Mouse (Mus musculus) urinary bladder, postnatal 25 days (tissue): ENCODE results near the gene Ccl3.

Source experiments
- DNase-seq: peaks from one replicate; pipeline ENCODE4 v3.0.0; 2022; ENCODE audit warnings: low spot score

The Ccl3 gene

GRCm38 (mm10) chr11:83619037-83619436 lies 30.1 kb downstream of the Ccl3 start:
- DNase-seq: no peak

GRCm38 (mm10) chr11:83618238-83618637 lies 30.9 kb downstream of the Ccl3 start:
- DNase-seq: no peak

DNA sequence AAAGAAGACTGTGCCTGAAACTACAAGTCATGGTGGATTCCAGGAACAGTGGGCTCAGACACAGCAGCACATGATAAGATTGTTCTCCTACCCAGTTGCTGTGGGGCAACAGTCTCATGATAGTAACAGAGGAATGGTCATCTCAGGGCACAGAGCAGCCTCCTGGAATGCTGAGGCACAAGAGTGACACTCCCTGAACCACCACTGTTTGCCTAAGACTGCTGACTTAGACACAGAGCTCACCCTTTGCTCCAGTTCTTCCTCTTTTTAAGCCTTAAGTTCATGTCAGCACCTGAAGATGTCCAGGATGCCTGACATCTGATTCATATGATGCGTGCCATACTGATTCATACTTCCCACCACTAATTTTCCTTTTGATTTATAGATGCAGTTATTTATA lies 32.6 kb downstream of the Ccl3 start:
- DNase-seq: no peak

DNA sequence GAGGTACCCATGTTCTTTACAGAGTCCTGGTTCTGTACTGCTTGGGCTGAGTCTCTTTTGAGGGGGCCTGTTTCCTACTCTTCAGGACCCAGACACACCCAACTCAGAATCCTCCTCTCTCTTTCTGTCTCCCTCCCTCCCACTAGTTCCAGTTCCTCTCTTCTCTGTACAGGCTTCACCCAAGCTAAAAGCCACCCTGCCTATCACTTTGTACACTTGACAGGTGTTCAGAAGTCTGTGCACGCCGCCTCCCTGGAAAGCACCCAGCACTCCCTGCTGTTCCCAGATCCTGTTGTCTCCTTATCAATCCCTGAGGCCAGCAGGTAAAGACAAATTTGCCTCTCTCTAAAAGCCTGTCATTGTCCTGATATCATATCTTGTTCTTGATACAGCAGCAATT lies 38.3 kb downstream of the Ccl3 start:
- DNase-seq: no peak

DNA sequence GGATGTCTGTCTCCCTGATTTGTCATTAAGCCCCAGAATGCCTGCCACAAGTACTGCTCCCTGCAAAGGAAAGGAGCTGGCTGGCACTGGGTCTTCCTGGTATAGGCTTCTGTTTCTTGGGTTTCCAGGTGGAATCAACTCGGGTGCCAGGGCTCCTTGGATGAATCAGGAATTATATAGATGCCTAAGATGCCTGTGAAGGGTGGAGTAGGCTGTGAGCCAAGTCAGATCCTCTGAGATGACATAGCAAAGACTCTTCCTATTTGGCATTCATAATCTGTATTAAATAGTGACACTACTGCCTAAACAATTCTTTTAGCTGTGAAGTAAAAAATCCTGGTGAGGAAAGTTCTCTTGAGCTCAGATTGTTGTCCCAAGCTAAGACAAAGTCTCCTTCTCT lies 42.8 kb downstream of the Ccl3 start:
- no peak for DNase-seq

- DNase-seq: no peak
Measured at GRCm38 (mm10) chr11:83605535-83605934, 43.6 kb downstream of the Ccl3 start.

DNA sequence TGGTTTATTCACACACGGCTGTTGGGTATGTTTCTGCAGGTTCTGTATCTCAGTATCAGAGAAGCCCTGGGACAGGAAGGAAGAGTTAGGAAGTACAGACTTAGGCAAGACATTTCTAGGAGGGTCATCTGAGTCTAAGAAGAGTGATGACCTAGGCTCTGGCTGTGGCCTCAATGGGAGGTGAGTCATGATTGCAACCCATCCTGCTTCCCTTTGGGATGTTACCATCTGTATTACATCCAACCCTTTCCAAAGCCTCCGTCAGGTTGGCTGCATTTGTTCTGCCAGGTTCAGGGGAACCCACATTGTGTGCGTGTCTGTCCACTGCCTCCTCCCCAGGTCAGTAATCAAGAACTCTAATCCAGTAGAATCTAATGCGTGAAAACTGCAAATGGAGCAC lies 44.5 kb downstream of the Ccl3 start:
- DNase-seq: no peak

- no peak for DNase-seq
Measured at GRCm38 (mm10) chr11:83603399-83603798, 45.8 kb downstream of the Ccl3 start.

GRCm38 (mm10) chr11:83600576-83600975 lies 48.6 kb downstream of the Ccl3 start:
- no peak for DNase-seq

- no peak for DNase-seq
Measured at GRCm38 (mm10) chr11:83598991-83599390, 50.2 kb downstream of the Ccl3 start.

DNA sequence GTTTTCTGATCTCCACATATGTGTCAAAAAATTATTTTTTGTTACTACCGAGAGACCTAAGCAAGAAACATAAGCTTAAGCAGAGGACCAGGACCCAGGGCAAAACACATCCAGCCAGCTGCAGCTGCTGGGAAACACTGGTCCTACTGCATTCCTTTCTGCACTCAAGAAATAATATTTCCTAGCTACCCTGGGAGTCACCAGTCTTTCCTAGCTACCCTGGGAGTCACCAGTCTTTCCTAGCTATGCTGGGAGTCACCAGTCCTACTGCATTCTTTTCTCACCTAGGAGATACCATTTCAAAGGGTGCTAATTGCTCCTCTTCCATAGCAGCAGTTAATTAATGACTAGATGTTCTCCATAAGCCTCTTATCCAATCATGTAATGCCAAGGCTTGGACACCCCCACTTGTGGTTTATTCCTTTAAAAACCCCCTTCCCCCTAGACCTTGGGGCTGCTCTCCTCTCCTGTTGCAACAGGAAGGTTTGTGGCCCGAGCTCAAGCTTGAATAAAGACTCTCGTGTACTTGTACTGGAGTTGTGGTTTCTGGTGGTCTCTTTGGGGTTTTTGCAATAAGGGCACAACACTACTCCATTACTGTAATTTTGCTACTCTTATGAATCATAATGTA lies 50.8 kb downstream of the Ccl3 start:
- DNase-seq: no peak
